Mouse (Mus musculus) frontal cortex, postnatal 10 days (tissue): ENCODE data around the gene Xrcc1.
A peak's percentile ranks its signal among the peaks of the same experiment; 100 is the strongest.

Experiments used
- DNase-seq, 2 experiments: peaks; one replicate each; pipeline ENCODE4 v3.0.0; 2022; ENCODE audit warnings: low spot score in 2 of 2, mixed read lengths in 1 of 2

Gene Xrcc1

DNA sequence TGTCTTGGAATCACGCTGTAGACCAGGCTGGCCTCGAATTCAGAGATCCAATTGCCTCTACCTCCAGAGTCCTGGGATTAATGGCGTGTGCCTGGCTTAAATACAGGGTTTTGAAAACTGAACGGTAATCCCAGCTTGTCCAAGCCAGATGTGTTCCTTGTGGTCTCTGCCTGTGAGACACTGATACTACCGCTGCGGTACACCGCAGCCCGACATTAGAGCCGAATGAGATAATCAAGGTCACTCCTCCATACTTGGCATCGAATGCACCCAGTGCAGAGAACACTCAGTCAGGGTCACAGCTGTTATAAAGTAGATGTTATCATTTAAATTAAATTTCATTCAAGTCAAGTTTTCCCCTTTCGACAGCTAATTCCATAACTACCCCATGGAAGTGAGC is 17.2 kb upstream of the Xrcc1 start:
- no peak for DNase-seq

DNA sequence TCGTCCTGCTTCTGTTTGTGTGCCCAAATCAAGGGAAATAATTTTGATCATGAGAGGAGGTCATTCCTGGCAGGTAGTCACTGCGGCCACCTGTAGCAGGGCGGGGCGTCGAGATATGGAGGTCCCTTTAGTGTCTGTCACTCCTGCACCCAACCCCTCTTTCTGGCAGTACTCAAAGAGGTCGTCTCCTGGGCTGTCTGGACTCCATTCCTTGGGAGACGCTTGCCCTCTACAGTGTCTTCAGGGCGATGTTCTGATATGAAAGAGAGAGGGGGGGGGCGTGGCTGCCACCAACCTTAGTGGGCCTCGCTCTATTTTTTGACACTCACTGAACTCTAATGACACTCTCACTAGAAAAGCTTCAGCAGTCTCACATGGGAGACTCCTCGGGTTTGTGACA is 16.5 kb upstream of the Xrcc1 start:
- DNase-seq, result no peak

DNA sequence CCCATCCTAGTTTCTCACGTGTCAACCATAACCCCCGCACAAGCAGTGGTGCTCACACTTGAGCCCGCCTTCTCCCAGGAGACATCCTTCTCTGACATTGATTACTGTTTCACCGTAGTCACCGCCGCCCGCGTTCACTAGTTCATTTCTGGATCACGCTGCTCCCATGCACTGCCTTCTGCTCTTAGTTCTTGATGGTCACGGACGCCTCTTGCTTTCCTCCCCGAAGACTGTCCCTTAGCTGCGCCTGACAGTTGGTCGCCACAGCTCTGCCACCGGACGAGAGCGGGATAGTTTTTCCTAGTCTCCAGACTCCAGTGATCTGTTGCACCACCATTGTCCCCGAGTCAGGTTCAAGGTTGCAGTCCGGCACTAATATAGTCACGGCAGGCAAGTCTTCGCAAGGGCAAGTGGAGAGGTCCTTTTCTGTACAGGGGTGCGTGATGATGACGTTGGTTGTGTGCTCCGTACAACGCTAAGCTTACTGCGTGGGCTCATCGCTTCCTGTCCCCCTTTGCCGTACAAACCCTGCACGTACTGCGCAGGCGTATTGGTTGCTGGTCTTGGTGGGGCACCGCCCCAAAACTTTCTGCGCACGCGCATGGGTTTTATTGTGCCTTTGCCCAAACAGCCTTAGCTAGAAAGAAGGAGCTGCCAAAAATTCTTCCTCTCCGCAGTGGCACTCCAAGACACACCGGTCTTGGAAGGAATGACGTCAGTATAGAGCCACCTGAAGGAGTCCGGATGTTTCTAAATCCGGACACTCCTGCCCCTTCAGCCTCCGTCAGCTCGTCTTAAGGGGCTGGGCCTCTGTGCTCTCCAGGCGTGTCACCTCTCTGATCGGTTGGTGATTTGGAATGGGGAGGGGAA is 15.8 kb upstream of the Xrcc1 start, which contains the start of gene Irgq:
Gene Irgq, plus strand, starts transcription at position 628 of the 870 bp plus-strand sequence.
- peak; percentile 99 for DNase-seq

DNA sequence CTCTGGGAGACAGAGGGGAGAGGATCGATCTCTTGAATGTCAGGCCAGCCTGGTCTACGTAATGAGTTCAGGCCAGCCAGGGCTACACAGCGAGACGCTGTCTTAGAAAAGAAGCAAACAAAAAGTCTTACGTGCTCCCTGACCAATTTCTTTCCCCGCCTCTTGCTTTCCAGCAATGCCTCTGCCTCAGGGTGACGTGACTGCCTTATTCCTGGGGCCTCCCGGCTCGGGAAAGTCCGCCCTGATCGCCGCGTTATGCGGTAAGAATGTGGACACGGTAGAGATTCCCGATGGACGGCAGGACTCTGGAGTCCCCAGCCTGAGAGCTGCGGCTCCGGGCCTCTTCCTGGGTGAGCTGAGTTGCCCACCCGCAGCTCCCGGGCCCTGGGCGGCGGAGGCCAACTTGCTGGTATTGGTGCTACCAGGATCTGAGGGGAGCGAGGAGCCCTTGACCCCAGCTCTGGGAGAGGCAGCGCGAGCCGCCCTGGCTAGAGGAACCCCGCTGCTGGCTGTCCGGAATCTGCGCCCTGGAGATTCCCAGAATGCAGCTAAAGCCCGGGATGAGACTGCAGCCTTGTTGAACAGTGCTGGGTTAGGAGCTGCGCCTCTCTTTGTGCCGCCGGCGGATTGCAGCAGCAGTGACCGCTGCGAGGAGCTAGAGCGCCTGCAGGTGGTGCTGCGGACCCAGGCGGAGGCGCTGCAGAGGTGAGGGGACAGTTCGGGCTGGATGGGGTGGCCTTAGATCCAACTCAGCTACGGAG is 14.7 kb upstream of the Xrcc1 start:
- DNase-seq, result peak in 1 of 2 experiments; percentile 75

DNA sequence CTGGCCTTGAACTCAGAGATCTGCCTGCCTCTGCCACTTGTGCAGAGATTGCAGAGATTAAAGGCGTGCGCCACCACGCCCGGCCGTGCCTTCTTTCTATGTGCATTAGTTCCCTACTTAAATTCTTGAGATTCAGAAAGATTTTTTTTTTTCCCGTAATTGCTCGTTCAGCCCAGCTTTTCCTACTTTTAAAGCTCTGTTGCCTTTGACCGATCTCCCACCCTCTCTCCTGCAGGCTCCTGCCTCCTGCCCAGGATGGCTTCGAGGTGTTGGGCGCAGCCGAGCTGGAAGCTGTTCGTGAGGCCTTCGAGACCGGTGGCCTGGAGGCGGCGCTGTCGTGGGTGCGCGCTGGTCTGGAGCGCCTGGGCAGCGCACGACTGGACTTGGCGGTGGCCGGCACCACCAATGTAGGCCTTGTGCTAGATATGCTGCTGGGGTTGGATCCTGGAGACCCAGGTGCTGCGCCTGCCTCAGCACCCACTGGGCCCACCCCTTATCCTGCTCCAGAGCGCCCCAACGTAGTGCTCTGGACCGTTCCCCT is 13.0 kb upstream of the Xrcc1 start:
- DNase-seq, result no peak

DNA sequence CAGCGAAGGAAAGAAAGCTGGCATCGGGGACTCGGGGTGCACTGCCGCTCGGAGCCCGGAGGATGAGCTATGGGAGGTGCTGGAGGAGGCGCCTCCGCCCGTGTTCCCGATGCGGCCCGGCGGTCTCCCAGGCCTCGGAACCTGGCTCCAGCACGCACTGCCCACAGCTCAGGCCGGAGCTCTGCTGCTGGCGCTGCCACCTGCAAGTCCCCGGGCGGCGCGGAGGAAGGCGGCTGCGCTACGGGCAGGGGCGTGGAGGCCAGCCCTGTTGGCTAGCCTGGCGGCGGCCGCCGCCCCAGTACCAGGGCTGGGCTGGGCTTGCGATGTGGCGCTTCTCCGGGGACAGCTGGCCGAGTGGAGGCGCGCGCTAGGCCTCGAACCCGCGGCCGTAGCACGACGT is 12.3 kb upstream of the Xrcc1 start:
- DNase-seq, result no peak

DNA sequence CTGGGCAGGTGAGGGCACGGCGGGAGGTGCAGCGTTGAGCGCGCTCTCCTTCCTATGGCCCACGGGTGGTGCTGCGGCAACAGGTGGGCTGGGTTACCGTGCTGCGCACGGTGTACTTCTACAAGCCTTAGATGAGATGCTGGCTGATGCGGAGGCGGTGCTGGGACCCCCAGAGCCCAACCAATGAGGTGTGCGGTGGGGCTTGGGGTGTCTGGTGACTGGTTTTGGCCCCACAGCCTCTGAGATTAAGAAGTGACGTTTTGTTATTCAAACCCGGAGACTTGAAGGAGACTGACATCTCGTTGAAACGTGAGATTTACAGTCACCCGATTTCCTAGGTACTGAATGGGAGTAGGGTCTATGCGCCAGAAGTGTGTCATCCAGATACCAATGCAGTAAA is 11.8 kb upstream of the Xrcc1 start:
- no peak for DNase-seq

DNA sequence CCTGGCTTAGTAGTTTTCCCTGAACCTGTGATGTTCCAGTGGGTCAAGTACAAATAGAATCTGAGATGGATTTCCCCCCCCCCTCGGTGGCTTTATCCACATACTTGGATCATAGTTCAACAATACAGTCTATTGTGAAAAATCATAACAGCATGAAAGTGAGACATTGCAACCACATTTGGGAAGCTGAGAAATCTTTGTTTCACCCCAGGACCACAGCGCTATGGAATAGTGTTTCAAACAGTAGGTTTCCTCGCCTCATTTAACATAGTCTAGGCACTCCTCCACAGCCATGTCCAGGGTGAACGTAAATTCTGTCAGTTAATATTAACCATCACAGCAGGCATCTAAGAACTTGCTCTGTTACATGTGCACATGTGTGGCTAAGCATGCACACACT is 9.0 kb upstream of the Xrcc1 start:
- DNase-seq, result no peak

DNA sequence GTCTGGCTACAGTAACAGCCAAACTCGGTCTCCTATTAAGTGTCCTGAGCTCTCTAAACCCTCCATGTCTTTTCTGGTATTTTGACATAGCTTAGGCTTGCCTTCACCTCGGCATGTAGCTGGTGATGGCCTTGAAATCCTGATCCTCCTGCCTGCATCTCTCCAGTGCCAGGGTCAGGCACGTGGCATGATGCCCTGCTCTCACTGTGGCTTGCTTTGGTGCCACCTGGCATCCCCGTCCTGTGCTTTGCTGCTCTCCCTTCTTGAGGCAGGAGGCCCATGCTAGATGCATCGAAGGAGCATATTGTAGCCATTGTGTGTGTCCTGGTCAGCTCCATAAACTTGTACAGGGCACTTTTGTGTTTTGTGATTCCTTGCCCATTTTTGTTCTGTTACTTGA is 8.5 kb upstream of the Xrcc1 start:
- DNase-seq, result no peak

DNA sequence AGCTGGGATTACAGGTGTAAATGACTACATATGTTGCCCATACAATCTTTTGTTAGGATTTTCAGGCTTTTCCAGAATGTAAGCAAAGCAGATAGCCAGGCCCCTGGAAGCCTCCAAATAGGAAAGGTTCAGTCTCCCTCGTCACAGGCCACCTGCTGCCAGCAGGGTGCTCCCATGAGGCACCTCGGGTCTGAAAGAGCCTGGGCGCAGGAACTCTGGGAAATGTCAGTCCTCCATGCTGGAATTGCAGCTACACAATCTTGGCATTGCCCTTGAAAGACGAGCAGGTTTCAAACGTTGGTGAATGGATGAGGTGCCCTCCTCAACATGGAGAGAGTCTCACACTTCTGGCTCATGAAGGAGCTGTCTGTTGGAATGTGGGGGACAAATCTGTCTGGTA is 7.9 kb upstream of the Xrcc1 start:
- peak in 1 of 2 experiments; percentile 43 for DNase-seq

DNA sequence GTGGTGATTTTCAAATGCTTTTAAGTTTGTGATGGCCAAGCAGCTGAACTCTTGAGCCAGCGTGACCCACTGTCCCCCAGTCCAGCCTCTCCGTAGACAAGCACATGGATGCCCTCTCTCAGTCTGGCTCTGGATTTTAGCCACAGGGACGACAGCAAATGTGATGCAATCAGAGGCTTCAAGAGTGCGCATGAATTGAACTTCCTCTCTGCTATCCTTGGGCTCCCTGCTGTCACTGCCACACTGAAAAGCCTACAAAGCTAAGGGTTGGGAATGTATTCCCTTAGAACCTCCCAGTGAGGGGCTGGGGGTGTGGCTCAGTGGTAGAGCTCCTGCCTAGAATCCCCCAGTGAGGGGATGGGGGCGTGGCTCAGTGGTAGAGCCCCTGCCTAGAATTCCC is 7.4 kb upstream of the Xrcc1 start:
- no peak for DNase-seq

DNA sequence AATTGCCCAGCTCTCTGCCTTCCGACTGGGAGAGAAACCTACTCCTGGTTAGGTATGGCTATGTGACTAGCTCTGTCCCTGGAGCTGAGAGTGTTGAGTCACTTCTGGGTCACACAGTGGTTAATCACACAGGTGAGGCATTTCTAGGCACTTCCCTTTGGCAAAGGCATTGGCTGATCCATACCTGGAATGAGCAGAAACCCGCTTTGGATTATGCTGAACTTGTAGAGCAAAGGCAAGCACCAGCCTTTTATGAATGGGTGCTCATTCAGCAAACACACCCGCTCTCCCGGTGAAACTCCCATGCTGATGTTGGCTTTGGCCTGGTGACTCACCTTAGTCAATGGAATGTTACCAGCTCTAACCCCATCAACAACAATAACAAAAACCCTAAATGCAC is 6.4 kb upstream of the Xrcc1 start:
- DNase-seq, result no peak

DNA sequence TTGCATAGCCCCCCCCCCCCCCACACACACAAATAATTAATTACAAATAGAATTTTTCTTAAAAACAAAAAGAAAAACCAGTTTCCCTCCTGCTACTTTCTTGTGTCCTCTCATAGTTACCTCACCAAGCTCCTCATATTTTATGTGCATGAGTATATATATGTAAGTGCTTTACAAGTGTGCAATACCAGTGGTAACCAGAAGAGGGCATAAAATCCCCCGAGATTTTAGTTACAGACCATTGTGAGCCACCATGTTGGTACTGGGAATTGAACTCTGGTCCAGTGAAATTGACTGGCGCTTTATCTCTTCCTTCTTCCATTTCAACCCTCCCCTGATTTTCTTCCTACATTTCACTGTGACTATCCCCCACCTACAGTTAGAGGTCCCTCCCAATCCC is 1.6 kb upstream of the Xrcc1 start:
- DNase-seq, result no peak

DNA sequence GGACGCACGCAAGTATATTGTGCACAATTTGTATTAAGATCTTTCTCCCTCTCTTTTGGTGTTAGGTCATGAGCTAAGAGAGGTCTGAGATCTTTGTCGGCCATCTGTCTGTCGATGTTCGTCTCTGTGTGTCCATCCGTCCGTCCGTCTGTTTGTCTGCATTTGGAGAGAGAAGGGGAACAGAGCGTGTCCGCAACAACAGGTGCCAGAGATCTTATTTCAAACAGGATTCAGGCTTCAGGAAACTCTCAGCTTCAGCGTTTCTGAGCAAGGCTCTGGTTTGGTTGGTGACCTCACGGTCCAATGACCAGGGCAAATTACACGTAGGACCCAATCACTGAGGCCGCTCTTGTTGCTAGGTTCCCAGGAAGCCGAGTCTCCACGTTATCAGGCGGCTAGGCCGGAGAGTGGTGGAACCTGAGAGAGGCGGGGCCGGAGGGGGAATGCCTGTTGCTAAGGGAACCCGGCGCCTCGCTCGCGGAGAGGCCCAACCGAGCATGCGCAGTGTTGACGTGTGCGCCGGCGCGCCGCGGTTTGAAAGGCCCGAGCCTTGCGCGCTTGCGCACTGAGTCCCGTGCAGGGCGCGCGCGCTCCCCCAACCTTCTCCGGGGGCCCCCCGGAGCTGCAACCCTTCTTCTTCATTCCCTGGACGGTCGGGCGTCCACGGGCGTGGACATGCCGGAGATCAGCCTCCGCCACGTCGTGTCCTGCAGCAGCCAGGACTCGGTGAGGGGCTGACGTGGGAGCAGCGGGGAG is 723 bp downstream of the Xrcc1 start:
- DNase-seq, result peak; percentile 99

DNA sequence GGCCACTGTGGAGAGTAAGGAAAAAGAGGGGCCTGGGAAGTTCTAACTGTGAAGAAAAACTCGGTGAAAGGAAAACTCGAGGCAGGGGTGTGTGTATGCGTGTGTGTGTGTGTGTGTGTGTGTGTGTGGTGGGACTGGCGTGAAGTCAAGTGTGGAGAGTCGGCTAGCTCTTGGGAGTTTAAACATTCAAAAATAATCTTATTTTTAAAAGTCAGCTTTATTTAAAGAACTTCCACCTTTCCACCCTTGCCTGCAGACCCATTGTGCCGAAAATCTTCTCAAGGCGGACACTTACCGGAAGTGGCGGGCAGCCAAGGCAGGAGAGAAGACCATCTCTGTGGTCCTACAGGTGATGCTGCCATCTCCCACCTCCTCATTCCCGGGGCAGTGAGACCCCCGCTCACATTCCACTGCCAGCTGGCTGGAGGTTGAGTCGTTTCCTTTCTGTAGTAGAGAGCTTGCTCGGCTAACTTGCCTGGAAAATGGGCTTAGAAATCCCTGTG is 1.5 kb downstream of the Xrcc1 start:
- no peak for DNase-seq

DNA sequence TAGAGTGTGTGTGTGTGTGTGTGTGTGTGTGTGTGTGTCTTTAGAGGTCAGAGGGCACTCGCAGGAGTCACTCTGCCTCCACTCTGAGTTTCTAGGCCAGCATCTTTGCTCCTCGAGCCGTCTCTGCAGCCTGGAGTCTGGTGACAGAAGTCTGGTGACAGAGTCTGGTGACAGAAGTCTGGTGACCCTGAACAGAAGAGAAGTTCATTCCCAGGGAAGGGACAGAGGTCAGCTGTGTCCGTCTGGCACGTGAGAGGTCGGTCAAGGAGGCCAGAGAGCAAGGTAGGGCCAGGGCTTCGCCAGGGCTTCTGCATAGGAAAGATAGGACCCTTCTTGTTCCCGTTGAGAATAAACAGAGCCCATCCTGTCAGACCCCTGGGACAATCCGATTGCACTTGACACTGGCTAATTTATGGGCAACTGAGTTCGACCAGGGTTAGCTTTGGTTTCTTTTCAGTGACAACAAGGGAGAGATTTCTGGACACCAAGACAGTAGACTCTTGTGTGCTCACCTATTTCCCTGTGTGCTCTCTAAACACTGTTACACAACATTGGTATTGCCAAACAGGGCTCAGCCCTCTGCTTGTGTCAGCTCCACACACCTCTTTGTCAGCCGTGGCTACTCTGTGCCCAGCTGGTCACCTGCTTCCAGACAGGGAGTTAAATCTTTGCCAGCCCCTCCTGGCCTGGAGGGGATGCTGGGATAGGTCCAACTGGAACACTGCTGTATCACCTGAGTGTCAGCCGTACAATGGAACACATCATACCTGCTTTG is 6.1 kb downstream of the Xrcc1 start:
- no peak for DNase-seq

DNA sequence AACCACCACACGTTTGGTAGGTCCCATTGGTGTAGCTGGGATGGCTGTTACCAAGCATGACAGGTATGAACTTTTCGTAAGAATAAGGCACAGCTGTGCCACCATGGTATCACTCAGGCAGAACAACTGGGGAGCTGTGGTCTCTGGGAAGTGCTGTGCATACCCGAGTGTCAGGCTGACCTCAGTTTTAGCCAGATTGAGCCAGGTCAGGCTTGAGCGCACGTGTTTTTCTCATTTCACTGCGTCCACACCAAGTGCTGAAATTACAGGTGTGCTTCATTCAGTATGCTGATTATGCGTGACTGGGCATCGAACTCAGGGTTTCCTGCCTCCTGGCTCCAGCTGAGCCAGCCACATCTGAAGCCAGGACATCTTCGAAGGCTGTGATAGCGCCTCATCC is 9.7 kb downstream of the Xrcc1 start:
- no peak for DNase-seq

DNA sequence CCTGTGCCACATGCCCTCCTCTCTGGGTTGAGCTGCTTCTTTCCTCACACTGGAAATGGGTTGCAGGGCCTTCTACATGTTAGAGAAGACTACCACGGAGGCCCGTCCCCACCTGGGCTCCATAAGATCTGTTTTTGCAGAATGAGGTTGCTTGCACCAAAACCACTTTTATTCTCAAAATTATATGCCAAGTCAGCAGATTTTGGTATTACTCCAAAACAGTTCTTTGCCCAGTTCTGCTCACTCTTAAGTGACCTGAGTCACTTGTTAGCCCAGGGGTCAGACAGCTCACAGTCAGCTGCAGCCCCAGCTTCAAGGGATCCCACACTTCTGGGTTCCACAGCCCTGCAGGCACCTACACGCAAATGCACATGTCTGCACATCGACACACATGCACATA is 15.4 kb downstream of the Xrcc1 start:
- DNase-seq, result no peak

DNA sequence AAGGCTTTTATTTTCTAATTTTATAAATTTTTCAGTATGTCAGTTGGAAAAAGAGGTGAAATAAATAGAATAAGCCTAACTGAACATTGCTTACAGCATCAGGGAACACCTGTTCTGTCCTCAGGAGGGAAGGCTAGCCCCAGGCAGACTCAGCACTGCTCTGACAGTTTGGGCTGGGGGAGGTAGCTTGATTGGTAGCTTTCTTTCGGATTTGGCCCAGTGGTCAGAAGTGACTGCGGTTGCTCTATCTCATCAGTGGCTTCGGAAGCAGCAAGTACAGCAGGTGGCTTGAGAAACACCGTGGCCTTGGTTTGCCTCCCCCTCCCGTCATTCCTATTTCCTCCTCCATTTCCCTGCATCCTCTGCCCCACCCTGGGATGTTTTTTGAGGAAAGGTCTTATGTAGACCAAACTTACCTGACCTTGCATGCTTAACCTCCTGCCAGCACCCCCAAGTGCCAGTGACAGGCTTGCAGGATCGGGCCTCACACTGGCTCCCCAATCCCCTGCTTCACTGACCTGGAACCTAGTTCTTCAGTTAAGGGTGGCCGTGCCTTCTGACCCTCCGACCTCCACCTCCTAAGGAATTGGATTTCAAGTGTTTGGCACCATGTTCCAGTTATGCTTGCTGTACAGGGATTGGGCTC is 17.2 kb downstream of the Xrcc1 start:
- DNase-seq, result no peak

DNA sequence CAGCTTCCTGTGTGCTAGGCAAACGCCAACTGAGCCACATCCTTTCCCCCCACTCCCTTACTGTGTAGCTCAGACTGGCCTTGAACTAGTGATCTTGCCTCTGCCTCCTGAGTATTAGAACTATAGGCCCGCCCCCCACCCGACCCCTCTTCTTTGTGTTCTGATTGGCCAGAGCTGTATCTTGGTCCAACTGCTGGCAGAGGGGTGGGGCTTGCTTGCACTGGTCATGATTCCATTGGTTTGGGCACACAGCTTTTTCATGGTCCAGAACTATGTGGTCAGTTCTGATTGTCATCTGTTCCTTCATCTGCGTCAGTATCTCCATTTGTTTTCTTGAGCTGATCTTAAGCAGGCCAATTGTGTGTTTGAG is 17.7 kb downstream of the Xrcc1 start:
- no peak for DNase-seq
